Mouse (Mus musculus) effector memory CD4-positive, alpha-beta T cell, adult 7 months (primary cell): Measurements from ENCODE around the gene Epn1. TPM values are rescaled to one million over a fixed set of nuclear protein-coding genes. Genes with fewer than 3 reads are reported as not detected.

Experiments used
- polyA plus RNA-seq: library from polyadenylated mRNA; unstranded; fragments of 100-300 nt; shearing (Covaris generic); gene quantifications from one replicate; pipeline ENCODE4 v1.2.1, GENCODE M21; 2017

Gene Epn1
- polyA plus RNA-seq = 21.3 TPM

GRCm38 (mm10) chr7:5080010-5080751 is at the start of gene Epn1:
TSS of gene Epn1 (plus strand) at chr7:5080235.

GRCm38 (mm10) chr7:5033818-5034217 is 46.2 kb upstream of the Epn1 start, which contains the start of gene 4632433K11Rik:
TSS of gene 4632433K11Rik (plus strand) at chr7:5034118.

GRCm38 (mm10) chr7:5038109-5038732 is 41.8 kb upstream of the Epn1 start, which contains the start of gene Zfp784:
TSS of gene Zfp784 (minus strand) at chr7:5038446.

GRCm38 (mm10) chr7:5051193-5052192 is 28.5 kb upstream of the Epn1 start, which contains the start of gene Zfp580:
TSS of gene Zfp580 (plus strand) at chr7:5051538.

GRCm38 (mm10) chr7:5061774-5062359 is 18.2 kb upstream of the Epn1 start, which contains the start of gene U2af2:
TSS of gene U2af2 (plus strand) at chr7:5062143.

GRCm38 (mm10) chr7:5116850-5117249 is 36.8 kb downstream of the Epn1 start, which contains the start of gene Rfpl4:
TSS of gene Rfpl4 (minus strand) at chr7:5116950.

GRCm38 (mm10) chr7:5125549-5126406 is 45.7 kb downstream of the Epn1 start, which contains the start of gene Rasl2-9:
TSS of gene Rasl2-9 (minus strand) at chr7:5125950.

Other genes with a start within 250 kb of the Epn1 start
- gene Shisa7, start 235.5 kb upstream of the Epn1 start, polyA plus RNA-seq = not detected
- 6.2 TPM for gene Isoc2b, start 210.0 kb upstream of the Epn1 start, polyA plus RNA-seq
- 0.33 TPM for gene Isoc2a, start 203.1 kb upstream of the Epn1 start, polyA plus RNA-seq
- not detected for gene Gm36210, start 173.7 kb upstream of the Epn1 start, polyA plus RNA-seq
- 2.3 TPM for gene Zfp628, start 165.0 kb upstream of the Epn1 start, polyA plus RNA-seq
- not detected for gene Nat14, start 158.2 kb upstream of the Epn1 start, polyA plus RNA-seq
- gene Ssc5d, start 154.4 kb upstream of the Epn1 start, polyA plus RNA-seq = not detected
- not detected for gene Sbk2, start 115.8 kb upstream of the Epn1 start, polyA plus RNA-seq
- gene Sbk3, start 109.1 kb upstream of the Epn1 start, polyA plus RNA-seq = not detected
- gene Zfp579, start 84.1 kb upstream of the Epn1 start, polyA plus RNA-seq = 20.4 TPM
- 17.9 TPM for gene Zfp524, start 65.8 kb upstream of the Epn1 start, polyA plus RNA-seq
- 48.5 TPM for gene Fiz1, start 65.5 kb upstream of the Epn1 start, polyA plus RNA-seq
- 5.2 TPM for gene Gm44973, start 64.7 kb upstream of the Epn1 start, polyA plus RNA-seq
- 6.4 TPM for gene Zfp865, start 59.9 kb upstream of the Epn1 start, polyA plus RNA-seq
- not detected for gene Ccdc106, start 59.7 kb upstream of the Epn1 start, polyA plus RNA-seq
- 0.62 TPM for gene 4632433K11Rik, start 46.1 kb upstream of the Epn1 start, polyA plus RNA-seq
- 2.7 TPM for gene Zfp784, start 41.8 kb upstream of the Epn1 start, polyA plus RNA-seq
- gene Zfp580, start 28.7 kb upstream of the Epn1 start, polyA plus RNA-seq = 1.4 TPM
- 100 TPM for gene U2af2, start 18.1 kb upstream of the Epn1 start, polyA plus RNA-seq
- gene Rfpl4, start 36.7 kb downstream of the Epn1 start, polyA plus RNA-seq = not detected
- 1.4 TPM for gene Rasl2-9, start 45.7 kb downstream of the Epn1 start, polyA plus RNA-seq
- gene Vmn1r55, start 69.4 kb downstream of the Epn1 start, polyA plus RNA-seq = 1.1 TPM
- gene Vmn1r56, start 116.5 kb downstream of the Epn1 start, polyA plus RNA-seq = not detected
- gene Vmn1r57, start 138.3 kb downstream of the Epn1 start, polyA plus RNA-seq = not detected